Mouse (Mus musculus) frontal cortex, postnatal 14 days (tissue): ENCODE measurements around the gene Brix1.
A peak's percentile ranks its signal among the peaks of the same experiment; 100 is the strongest.
"Not testable (repeated sequence)": the region's sequence is repeated elsewhere in the genome, so short reads cannot be mapped to it uniquely, and the experiment has no call there.

Experiments used
- DNase-seq, 2 experiments: peaks; one replicate each; pipeline ENCODE4 v3.0.0; 2022; ENCODE audit warnings: low spot score in 2 of 2

Brix1 gene

GRCm38 (mm10) chr15:10485484-10486364 is at the start of gene Brix1, which contains the start of gene Rad1:
TSS of gene Brix1 (minus strand) at chr15:10485947.
TSS of gene Rad1 (plus strand) at chr15:10486018.
- DNase-seq: peak; percentile 89 to 91

- no peak for DNase-seq
These were observed 48.8 kb upstream of the Brix1 start for GRCm38 (mm10) chr15:10534591-10534990.

- DNase-seq: not testable (repeated sequence)
These were observed 47.6 kb upstream of the Brix1 start for GRCm38 (mm10) chr15:10533361-10533760.

GRCm38 (mm10) chr15:10531352-10531751 is 45.6 kb upstream of the Brix1 start:
- no peak for DNase-seq

GRCm38 (mm10) chr15:10525896-10526295 is 40.1 kb upstream of the Brix1 start:
- no peak for DNase-seq

GRCm38 (mm10) chr15:10515166-10515565 is 29.4 kb upstream of the Brix1 start:
- no peak for DNase-seq

- DNase-seq: no peak
These were observed 20.4 kb upstream of the Brix1 start for GRCm38 (mm10) chr15:10506099-10506498.

GRCm38 (mm10) chr15:10500838-10501719 is 15.3 kb upstream of the Brix1 start:
- DNase-seq: peak; percentile 12 to 45

GRCm38 (mm10) chr15:10500035-10500434 is 14.3 kb upstream of the Brix1 start:
- no peak for DNase-seq

GRCm38 (mm10) chr15:10499593-10499992 is 13.8 kb upstream of the Brix1 start:
- DNase-seq: no peak

GRCm38 (mm10) chr15:10496696-10497095 is 10.9 kb upstream of the Brix1 start:
- not testable (repeated sequence) for DNase-seq

- no peak for DNase-seq
These were observed 10.2 kb upstream of the Brix1 start for GRCm38 (mm10) chr15:10495944-10496343.

- DNase-seq: peak in 1 of 2 experiments; percentile 13
These were observed 4.4 kb upstream of the Brix1 start for GRCm38 (mm10) chr15:10490101-10490500.

GRCm38 (mm10) chr15:10487246-10487645 is 1.5 kb upstream of the Brix1 start:
- DNase-seq: no peak

- DNase-seq: no peak
These were observed 655 bp upstream of the Brix1 start for GRCm38 (mm10) chr15:10486365-10486839.

- no peak for DNase-seq
These were observed 14.8 kb downstream of the Brix1 start for GRCm38 (mm10) chr15:10470941-10471340.

GRCm38 (mm10) chr15:10470151-10470831 is 15.5 kb downstream of the Brix1 start, which contains the start of gene Dnajc21:
TSS of gene Dnajc21 (minus strand) at chr15:10470516.
- peak; percentile 49 to 65 for DNase-seq

GRCm38 (mm10) chr15:10469641-10470150 is 16.1 kb downstream of the Brix1 start:
- DNase-seq: peak; percentile 8 to 21

GRCm38 (mm10) chr15:10468761-10469160 is 17.0 kb downstream of the Brix1 start:
- no peak for DNase-seq

- DNase-seq: no peak
These were observed 21.1 kb downstream of the Brix1 start for GRCm38 (mm10) chr15:10464678-10465077.

- no peak for DNase-seq
These were observed 22.2 kb downstream of the Brix1 start for GRCm38 (mm10) chr15:10463555-10463954.
